Mouse (Mus musculus) lung, postnatal 0 days (tissue): ENCODE data around the gene Lyg2. TPM values are rescaled to one million over a fixed set of nuclear protein-coding genes. Genes with fewer than 3 reads are reported as not detected.

Experiments used
- ATAC-seq: fragments of 200-750 bp; cut with Nextera tagmentation; 2 replicates; pipeline ENCODE4 v1.8.0; 2017; ENCODE audit warnings: moderate library complexity
- DNase-seq: peaks from one replicate; pipeline ENCODE4 v3.0.0-alpha.2; 2016; ENCODE audit warnings: low spot score
- H3K27ac ChIP-seq: fragments of 300-500 bp; sonication (generic); 2 replicates; pipeline ENCODE4 v1.5.1; 2014; ENCODE audit warnings: antibody characterized with exemption, mild to moderate bottlenecking, low read length, mixed read lengths
- H3K27me3 ChIP-seq: fragments of 300-500 bp; sonication (generic); replicated peaks from 2 replicates; pipeline ENCODE4 v1.6.1; 2014; ENCODE audit warnings: low read length, mixed read lengths; ENCODE audit not compliant: insufficient read depth
- H3K36me3 ChIP-seq: fragments of 300-500 bp; sonication (generic); 2 replicates; pipeline ENCODE4 v1.6.1; 2014; ENCODE audit warnings: low read length, mixed read lengths; ENCODE audit not compliant: insufficient read depth
- H3K4me1 ChIP-seq: fragments of 300-500 bp; sonication (generic); 2 replicates; pipeline ENCODE4 v1.6.1; 2014; ENCODE audit warnings: antibody characterized with exemption, low read depth, low read length, mixed read lengths; ENCODE audit not compliant: insufficient read depth
- H3K4me2 ChIP-seq: fragments of 300-500 bp; sonication (generic); replicated peaks from 2 replicates; pipeline ENCODE4 v1.6.1; 2014; ENCODE audit warnings: low read depth, mild to moderate bottlenecking, low read length, moderate library complexity, mixed read lengths
- H3K4me3 ChIP-seq: fragments of 300-500 bp; sonication (generic); 2 replicates; pipeline ENCODE4 v1.5.1; 2014; ENCODE audit warnings: low read depth, low read length
- H3K9ac ChIP-seq: fragments of 300-500 bp; sonication (generic); replicated peaks from 2 replicates; pipeline ENCODE4 v1.6.1; 2014; ENCODE audit warnings: low read depth, mild to moderate bottlenecking
- H3K9me3 ChIP-seq: fragments of 300-500 bp; sonication (generic); 2 replicates; pipeline ENCODE4 v1.6.1; 2016; ENCODE audit warnings: low read length, mixed read lengths
- CTCF ChIP-seq: IDR thresholded peaks from 2 replicates; pipeline ENCODE4 v1.5.1; 2016; ENCODE audit warnings: antibody characterized with exemption, mild to moderate bottlenecking
- EP300 ChIP-seq: IDR thresholded peaks from 2 replicates; pipeline ENCODE4 v1.6.1; 2016; ENCODE audit warnings: antibody characterized with exemption, mild to moderate bottlenecking, control low read depth
- WGBS: fragments of 180-500 bp; shearing (Covaris S2); extraction: QIAGEN DNeasy Blood & Tissue Kit; methylation state at CpG from one replicate; pipeline ENCODE4 v1.1.7; 2014; 5-methylcytosine and 5-hydroxymethylcytosine counted together
- polyA plus RNA-seq: library from polyadenylated mRNA; unstranded; fragments of >200 nt; fragmentation: Nextera tagmentation; extraction: Ambion mirVana; gene quantifications from 2 replicates; pipeline ENCODE4 v1.2.1, GENCODE M21; 2015

Gene Lyg2
- polyA plus RNA-seq, 1 experiment from 2014 or later, result not detected

- TF ChIP-seq CTCF (no peak), EP300 (no peak)
- 90% methylated on average over 2 of the region's 2 CpGs for WGBS
Measured at GRCm38 (mm10) chr1:37955251-37955650, 39.0 kb upstream of the Lyg2 start.

GRCm38 (mm10) chr1:37954786-37955185 lies 38.5 kb upstream of the Lyg2 start:
- Histone ChIP-seq H3K27ac (no peak overlapping the region), H3K9me3 (no peaks in the 10 kb centered on the region), H3K4me1 (peaks cover 9% of the 10 kb centered on the region; the same call in 1 of the 2 replicates), H3K4me3 (no peak overlapping the region), H3K36me3 (no peaks in the 10 kb centered on the region), H3K4me2 (no peak overlapping the region), H3K9ac (no peak overlapping the region), H3K27me3 (no peaks in the 10 kb centered on the region)
- DNase-seq (peak; percentile 25), ATAC-seq (peak; percentile 36; the same call in 1 of the 2 replicates)
- TF ChIP-seq CTCF, result no peak
- no peak for TF ChIP-seq EP300
- WGBS, result 46% methylated on average over 7 of the region's 7 CpGs

More at GRCm38 (mm10) chr1:37955251-37955650, 39.0 kb upstream of the Lyg2 start:
- Histone ChIP-seq H3K4me2 (no peak overlapping the region), H3K36me3 (no peaks in the 10 kb centered on the region), H3K27ac (no peak overlapping the region), H3K27me3 (no peaks in the 10 kb centered on the region), H3K9me3 (no peaks in the 10 kb centered on the region), H3K9ac (no peak overlapping the region), H3K4me3 (no peak overlapping the region), H3K4me1 (peaks cover 9% of the 10 kb centered on the region; the same call in 1 of the 2 replicates)
- ATAC-seq (no peak), DNase-seq (no peak)

- no peaks in the 10 kb centered on the region for H3K4me1 ChIP-seq
- H3K4me2 ChIP-seq, result no peak overlapping the region
- H3K4me3 ChIP-seq, result no peak overlapping the region
- no peaks in the 10 kb centered on the region for H3K36me3 ChIP-seq
- no peak for ATAC-seq
- TF ChIP-seq CTCF, result no peak
- no peak for TF ChIP-seq EP300
- DNase-seq, result no peak
- no peaks in the 10 kb centered on the region for H3K27me3 ChIP-seq
- H3K9me3 ChIP-seq, result no peaks in the 10 kb centered on the region
- no peak overlapping the region for H3K27ac ChIP-seq
- H3K9ac ChIP-seq, result no peak overlapping the region
- WGBS, result 85% methylated on average over 2 of the region's 2 CpGs
Measured at GRCm38 (mm10) chr1:37948906-37949305, 32.6 kb upstream of the Lyg2 start.

- 11% methylated on average over 3 of the region's 3 CpGs for WGBS
- H3K27me3 ChIP-seq, result no peaks in the 10 kb centered on the region
- TF ChIP-seq CTCF (peak; percentile 60), EP300 (no peak)
- H3K9ac ChIP-seq, result no peak overlapping the region
- no peaks in the 10 kb centered on the region for H3K36me3 ChIP-seq
- ATAC-seq, result peak; percentile 94
- DNase-seq, result peak; percentile 85
- no peak overlapping the region for H3K27ac ChIP-seq
- H3K4me1 ChIP-seq, result no peaks in the 10 kb centered on the region
- no peak overlapping the region for H3K4me3 ChIP-seq
- no peaks in the 10 kb centered on the region for H3K9me3 ChIP-seq
- no peak overlapping the region for H3K4me2 ChIP-seq
Measured at GRCm38 (mm10) chr1:37931806-37932205, 15.5 kb upstream of the Lyg2 start.

GRCm38 (mm10) chr1:37925971-37926370 lies 9.7 kb upstream of the Lyg2 start:
- Histone ChIP-seq H3K9me3 (no peaks in the 10 kb centered on the region), H3K27me3 (no peaks in the 10 kb centered on the region), H3K9ac (no peak overlapping the region), H3K4me1 (no peaks in the 10 kb centered on the region), H3K4me3 (no peak overlapping the region), H3K27ac (no peak overlapping the region), H3K36me3 (no peaks in the 10 kb centered on the region), H3K4me2 (no peak overlapping the region)
- 70% methylated on average over 8 of the region's 8 CpGs for WGBS
- DNase-seq (no peak), ATAC-seq (no peak)
- no peak for TF ChIP-seq CTCF
- TF ChIP-seq EP300, result no peak

- WGBS, result 42% methylated on average over 8 of the region's 8 CpGs
- H3K4me2 ChIP-seq, result no peak overlapping the region
- ATAC-seq (no peak), DNase-seq (no peak)
- H3K27me3 ChIP-seq, result no peaks in the 10 kb centered on the region
- no peak overlapping the region for H3K27ac ChIP-seq
- H3K36me3 ChIP-seq, result no peaks in the 10 kb centered on the region
- no peaks in the 10 kb centered on the region for H3K4me1 ChIP-seq
- no peak overlapping the region for H3K9ac ChIP-seq
- TF ChIP-seq EP300 (no peak), CTCF (no peak)
- H3K4me3 ChIP-seq, result no peak overlapping the region
- no peaks in the 10 kb centered on the region for H3K9me3 ChIP-seq
Measured at GRCm38 (mm10) chr1:37922536-37922935, 6.2 kb upstream of the Lyg2 start.

GRCm38 (mm10) chr1:37918096-37918495 lies 1.8 kb upstream of the Lyg2 start:
- H3K4me2 ChIP-seq, result no peak overlapping the region
- 59% methylated on average over 6 of the region's 6 CpGs for WGBS
- H3K27me3 ChIP-seq, result no peaks in the 10 kb centered on the region
- TF ChIP-seq CTCF (no peak), EP300 (no peak)
- ATAC-seq (no peak), DNase-seq (no peak)
- H3K4me1 ChIP-seq, result no peaks in the 10 kb centered on the region
- H3K27ac ChIP-seq, result no peak overlapping the region
- H3K36me3 ChIP-seq, result no peaks in the 10 kb centered on the region
- H3K9ac ChIP-seq, result no peak overlapping the region
- no peak overlapping the region for H3K4me3 ChIP-seq
- H3K9me3 ChIP-seq, result no peaks in the 10 kb centered on the region
